Mouse (Mus musculus): ENCODE measurements around the gene Fam83e.

DNA sequence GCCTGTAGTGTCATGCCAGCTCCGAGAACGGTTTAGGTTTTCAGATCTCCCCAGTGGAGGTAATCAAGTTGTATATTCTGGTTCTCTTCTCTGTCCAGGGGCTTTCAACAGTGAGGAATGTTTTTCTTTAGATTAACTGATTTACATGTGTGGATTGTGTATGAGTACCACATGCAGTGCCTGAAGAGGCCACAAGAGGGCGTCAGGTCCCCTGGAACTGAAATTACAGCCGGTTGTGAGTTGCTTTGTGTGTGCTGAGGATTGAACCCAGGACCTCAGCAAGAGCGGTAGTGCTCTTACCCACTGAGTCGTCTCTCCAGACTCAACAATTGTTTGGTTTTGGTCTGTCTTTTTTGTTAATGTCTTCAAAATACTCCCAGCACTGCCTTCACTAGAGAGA lies 25.5 kb downstream of the Fam83e start:
- TF ChIP-seq EP300 (IDR thresholded peaks at IDR 0.05; ENCODE audit: low read length) (no peak), CTCF (conservative IDR thresholded peaks at IDR 0.05 in 1 of 2, IDR thresholded peaks at IDR 0.05 in 1 of 2; ENCODE audit: low read depth in 2 of 2, low read length in 2 of 2) (peak; percentile 51 to 59; a peak in 3 of 4 replicates), BHLHE40 (IDR thresholded peaks at IDR 0.05; ENCODE audit: low read depth, low read length) (no peak), KAT2A (IDR thresholded peaks at IDR 0.05; ENCODE audit: insufficient replicate concordance, low read length) (no peak), POLR2AphosphoS2 (IDR thresholded peaks at IDR 0.05; ENCODE audit: low read depth, low read length) (no peak), ELF1 (IDR thresholded peaks at IDR 0.05; ENCODE audit: low read depth, low read length) (no peak), GABPA (IDR thresholded peaks at IDR 0.05; ENCODE audit: insufficient replicate concordance, low read depth, low read length) (no peak), POLR2A (IDR thresholded peaks at IDR 0.05; ENCODE audit: low read depth, low read length) (no peak), E2F4 (IDR thresholded peaks at IDR 0.05; ENCODE audit: insufficient replicate concordance, low read depth, low read length) (no peak), MXI1 (IDR thresholded peaks at IDR 0.05; ENCODE audit: low read depth, low read length) (no peak)
